Mouse (Mus musculus) right cerebral cortex, adult 2 months (tissue): ENCODE results near the gene Hmox2.
A peak's percentile ranks its signal among the peaks of the same experiment; 100 is the strongest.
"Not testable (repeated sequence)": the region's sequence is repeated elsewhere in the genome, so short reads cannot be mapped to it uniquely, and the experiment has no call there.

ENCODE experiments used
- DNase-seq, 2 experiments: peaks; one replicate each; pipeline ENCODE4 v3.0.0; 2021 to 2022; ENCODE audit warnings: low spot score in 2 of 2

The Hmox2 gene

DNA sequence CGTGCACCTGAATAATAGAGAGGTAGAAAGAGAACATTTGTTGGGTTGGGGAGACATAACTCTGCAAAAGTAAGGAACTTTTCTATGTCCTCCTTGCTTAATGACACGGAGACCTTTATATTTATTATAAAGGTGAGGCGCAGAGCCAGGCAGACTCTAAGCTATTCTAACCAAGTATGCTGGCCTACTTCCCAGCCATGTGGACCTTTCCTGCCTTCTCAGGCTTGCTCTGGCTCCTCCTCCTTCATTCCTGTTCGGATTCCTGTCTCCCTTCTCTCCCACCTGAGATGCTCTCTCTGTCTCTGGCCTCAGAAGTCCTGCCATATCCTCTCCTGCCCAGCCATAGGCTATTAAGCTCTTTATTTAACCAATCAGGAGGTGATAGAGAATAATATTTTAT, 895 bp upstream of the Hmox2 start:
- no peak for DNase-seq

- peak; percentile 15 to 18 for DNase-seq
Measured at GRCm38 (mm10) chr16:4726528-4727128, 467 bp downstream of the Hmox2 start.

DNA sequence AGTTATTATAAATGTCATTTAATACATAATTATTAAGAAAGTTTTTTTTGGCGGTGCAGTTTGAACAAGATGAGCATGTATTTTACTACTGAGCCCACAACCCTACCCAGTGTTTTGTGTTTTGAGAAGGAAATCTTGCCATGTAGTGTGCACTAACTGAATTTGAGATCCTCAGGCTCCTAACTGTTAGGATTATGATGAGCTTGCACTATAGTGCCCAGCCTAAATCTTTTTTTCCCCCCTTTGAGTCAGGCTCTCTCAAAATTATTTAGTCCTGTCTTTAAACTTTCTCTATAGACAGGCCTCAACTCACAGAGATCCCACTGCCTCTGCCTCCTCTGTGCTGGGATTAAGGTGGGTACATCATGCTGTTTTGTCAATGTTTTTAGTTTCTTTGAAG, 1.4 kb downstream of the Hmox2 start:
- DNase-seq = no peak

GRCm38 (mm10) chr16:4727963-4728362, 1.8 kb downstream of the Hmox2 start:
- DNase-seq = no peak

DNA sequence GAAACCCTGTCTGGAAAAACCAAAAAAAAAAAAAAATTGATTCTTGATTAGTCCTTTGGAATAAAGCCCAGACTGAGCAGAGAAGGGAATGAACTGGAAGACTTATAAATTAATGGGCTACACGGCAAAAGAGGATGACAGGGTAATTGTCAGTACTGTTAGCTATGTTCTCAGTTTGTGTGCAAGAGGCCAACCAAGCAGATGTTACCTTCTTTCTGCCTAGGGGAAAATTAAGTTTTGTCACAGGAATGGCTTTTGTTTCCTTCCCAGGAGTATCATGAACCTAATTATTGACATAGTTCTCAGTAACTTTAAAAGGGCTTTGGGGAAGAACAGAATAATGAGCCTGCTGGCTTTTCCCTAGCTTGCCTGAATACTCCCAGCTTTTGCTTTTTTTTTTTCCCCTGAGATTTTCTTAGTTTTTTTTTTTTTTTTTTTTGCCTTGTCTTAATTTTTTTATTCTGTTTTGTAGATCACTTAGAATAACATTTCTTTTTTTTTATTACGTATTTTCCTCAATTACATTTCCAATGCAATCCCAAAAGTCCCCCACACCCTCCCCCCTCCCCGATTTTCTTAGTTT, 4.7 kb downstream of the Hmox2 start:
- no peak for DNase-seq

- no peak for DNase-seq
Measured at GRCm38 (mm10) chr16:4736262-4736661, 10.1 kb downstream of the Hmox2 start.

GRCm38 (mm10) chr16:4739994-4740393, 13.8 kb downstream of the Hmox2 start:
- no peak for DNase-seq

- no peak for DNase-seq
Measured at GRCm38 (mm10) chr16:4742186-4742585, 16.0 kb downstream of the Hmox2 start.

- DNase-seq = no peak
Measured at GRCm38 (mm10) chr16:4752155-4752554, 26.0 kb downstream of the Hmox2 start.

DNA sequence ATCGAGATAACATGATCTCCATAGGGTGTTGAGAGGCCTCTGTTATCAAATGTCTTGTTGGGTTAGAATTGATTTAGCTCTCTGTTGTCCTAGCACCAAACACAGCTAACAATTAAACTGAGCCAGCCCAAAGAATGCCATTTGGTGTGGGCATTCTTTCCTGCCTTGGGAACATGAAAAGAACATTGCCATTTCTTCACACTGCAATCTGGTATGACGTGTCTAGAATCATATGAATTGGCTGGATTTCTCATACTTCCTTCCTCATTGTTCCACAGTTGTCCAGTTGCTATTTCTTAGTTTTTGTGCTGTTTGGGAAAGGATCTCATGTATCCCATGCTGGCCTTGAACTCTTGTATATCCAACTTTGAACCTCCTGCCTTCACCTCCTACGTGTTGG, 27.9 kb downstream of the Hmox2 start:
- no peak for DNase-seq

DNA sequence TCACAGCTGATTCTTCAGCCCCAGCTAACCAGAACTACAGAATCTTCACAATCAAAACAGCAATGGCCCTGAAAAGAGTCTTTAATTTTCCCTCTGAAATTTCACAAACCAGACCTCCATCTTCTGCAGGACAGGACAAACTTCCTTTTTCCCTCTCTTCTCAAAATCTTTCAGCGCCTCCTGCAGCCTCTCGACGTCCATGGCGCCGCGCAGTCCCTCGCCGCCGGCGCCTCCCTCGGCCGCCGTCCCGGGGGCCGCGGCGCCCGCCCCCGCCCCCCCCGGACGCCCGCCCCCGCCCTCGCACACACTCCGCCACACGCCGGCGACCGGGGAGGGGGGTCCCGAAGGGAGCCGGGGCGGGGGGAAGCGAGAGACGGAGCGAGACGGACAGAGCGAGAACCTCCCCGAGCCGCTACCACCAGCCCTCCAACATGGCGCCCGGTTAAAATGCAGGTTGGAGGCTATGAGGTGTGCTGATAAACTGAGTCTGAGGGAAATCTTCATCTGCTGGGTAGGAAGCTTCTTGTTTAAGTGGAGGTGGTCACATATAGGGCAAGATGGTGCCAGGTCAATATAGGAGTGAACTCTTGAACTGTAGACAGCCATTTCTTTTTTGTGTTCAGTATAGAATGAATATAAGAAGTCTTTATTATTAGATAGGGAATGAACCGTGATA, 30.6 kb downstream of the Hmox2 start:
- not testable (repeated sequence) for DNase-seq

GRCm38 (mm10) chr16:4762437-4762836, 36.3 kb downstream of the Hmox2 start:
- no peak for DNase-seq

GRCm38 (mm10) chr16:4763276-4763675, 37.1 kb downstream of the Hmox2 start:
- DNase-seq = peak; percentile 40 to 54

DNA sequence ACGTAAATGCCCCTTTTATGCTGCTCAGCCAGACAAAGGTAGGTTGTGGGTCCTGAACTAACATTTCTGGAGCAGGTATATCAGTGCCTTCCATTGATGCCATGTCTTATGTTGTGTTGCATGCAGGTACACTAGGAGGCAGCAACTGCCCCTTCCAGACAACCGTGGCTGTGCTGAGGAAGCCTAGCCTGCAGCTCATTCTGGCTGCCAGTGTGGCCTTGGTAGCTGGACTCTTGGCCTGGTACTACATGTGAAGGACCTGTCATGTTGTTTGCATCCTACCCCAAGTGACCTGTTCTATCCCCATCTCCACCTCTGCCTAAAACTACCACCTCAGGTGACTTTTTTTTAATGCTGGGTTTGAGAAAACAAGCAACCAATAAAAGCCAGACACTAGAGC, 39.7 kb downstream of the Hmox2 start:
- no peak for DNase-seq

- DNase-seq = no peak
Measured at GRCm38 (mm10) chr16:4767012-4767790, 41.0 kb downstream of the Hmox2 start.

GRCm38 (mm10) chr16:4768719-4769118, 42.6 kb downstream of the Hmox2 start:
- no peak for DNase-seq

- no peak for DNase-seq
Measured at GRCm38 (mm10) chr16:4773289-4773970, 47.3 kb downstream of the Hmox2 start.

- DNase-seq = no peak
Measured at GRCm38 (mm10) chr16:4777171-4777904, 51.2 kb downstream of the Hmox2 start.

GRCm38 (mm10) chr16:4777905-4778609, 51.9 kb downstream of the Hmox2 start:
- no peak for DNase-seq

DNA sequence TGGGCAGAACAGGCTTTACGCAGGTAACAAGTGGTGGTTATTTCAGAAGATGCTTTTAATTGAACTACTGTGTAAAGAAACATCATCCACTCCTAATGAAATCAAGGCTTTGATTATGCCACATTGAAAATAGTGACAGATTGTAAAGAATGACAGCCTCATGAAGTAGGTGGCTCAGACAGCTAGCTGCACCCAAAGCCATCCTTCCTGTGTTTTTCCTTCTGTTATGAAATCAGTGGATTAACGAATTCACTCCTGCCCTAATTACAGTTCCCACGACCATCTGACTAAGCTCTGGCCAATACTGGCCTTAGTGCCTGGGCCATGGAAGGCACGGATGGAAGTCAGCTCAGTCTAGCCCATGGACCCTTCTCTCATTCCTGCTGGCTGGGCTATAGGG, 52.8 kb downstream of the Hmox2 start:
- no peak for DNase-seq
